Mouse (Mus musculus): Measurements from ENCODE around the gene Soga1.

DNA sequence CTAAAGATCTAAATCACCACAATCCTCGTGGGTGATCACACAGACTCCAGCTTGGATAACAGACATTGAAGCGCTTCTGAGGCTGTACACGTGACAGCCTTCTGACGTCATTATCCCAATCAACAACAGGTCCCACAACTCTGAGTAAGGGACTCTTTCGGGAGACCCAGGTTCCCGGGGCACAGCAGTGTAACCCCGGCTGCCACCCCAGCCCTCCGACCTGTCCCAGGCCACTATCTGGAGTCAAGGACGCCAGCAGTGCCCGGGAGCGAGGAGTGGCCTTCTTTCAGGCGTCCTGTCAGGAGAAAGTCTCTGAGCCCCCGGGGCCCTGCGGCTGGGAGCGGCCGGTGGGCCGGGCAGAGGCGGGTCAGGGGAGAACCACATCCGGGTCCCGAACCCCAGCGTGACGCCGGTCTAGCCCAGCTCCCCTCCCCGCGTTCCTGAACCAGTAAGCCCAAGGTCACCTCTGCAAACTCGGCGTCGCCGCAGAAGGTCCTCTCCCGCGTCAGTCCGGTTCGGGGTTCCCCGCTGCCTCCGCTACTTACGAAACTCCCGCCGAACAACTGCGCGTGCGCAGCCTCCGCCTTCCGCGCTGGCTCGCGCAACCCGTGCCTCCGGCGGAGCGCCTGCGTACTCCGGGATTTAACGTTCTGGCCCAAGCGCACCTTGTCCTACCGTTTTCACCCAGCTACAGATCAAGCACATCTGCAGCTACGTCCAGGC lies 72.4 kb downstream of the Soga1 start, which contains the start of gene Dsn1:
- TF ChIP-seq GATA1 (IDR thresholded peaks at IDR 0.05; ENCODE audit: borderline replicate concordance, low read length) (no peak), FLI1 (IDR thresholded peaks at IDR 0.05; ENCODE audit: low read length) (no peak)

All from megakaryocyte, embryonic 14.5 days (primary cell).